Mouse (Mus musculus): Measurements from ENCODE around the gene Slc12a3. TPM values are rescaled to one million over a fixed set of nuclear protein-coding genes. Genes with fewer than 3 reads are reported as not detected.

Slc12a3 gene
- total and polyA plus RNA-seq, 3 experiments, result 0.17 TPM; not detected in 2

GRCm38 (mm10) chr8:94363288-94363688, 34.3 kb downstream of the Slc12a3 start:
- peak overlapping the region; percentile 65; the same call in 1 of the 2 replicates for H3K4me2 ChIP-seq (ENCODE audit: insufficient read depth, low read depth, poor library complexity, severe bottlenecking)
- DNase-seq (ENCODE audit: extremely low read depth), result peak; percentile 93

GRCm38 (mm10) chr8:94363906-94364305, 34.9 kb downstream of the Slc12a3 start:
- Histone ChIP-seq H3K4me2 (ENCODE audit: insufficient read depth, low read depth, poor library complexity, severe bottlenecking) (peak overlapping the region; percentile 65; the same call in 1 of the 2 replicates), H3K36me3 (replicated peaks in 1 of 2; ENCODE audit: control insufficient read depth in 1 of 2, insufficient read depth in 1 of 2, low read length in 1 of 2) (no peaks in the 10 kb centered on the region), H3K9me3 (replicated peaks; ENCODE audit: low read length) (no peaks in the 10 kb centered on the region), H3K4me1 (ENCODE audit: control insufficient read depth in 1 of 2, insufficient read depth in 2 of 2) (peaks cover 28 to 44% of the 10 kb centered on the region in 2 experiments), H3K27ac (ENCODE audit: insufficient read depth, low read depth) (peak overlapping the region; percentile 68), H3K27me3 (replicated peaks) (no peaks in the 10 kb centered on the region), H3K9ac (ENCODE audit: insufficient read depth, low read depth) (peak overlapping the region; percentile 57), H3K4me3 (replicated peaks in 1 of 3; ENCODE audit: low read depth in 2 of 3, low read length in 2 of 3, poor library complexity in 1 of 3) (peak overlapping the region in 2 of 3 experiments; percentile 2 to 26), H3K79me2 (replicated peaks; ENCODE audit: control insufficient read depth, extremely low read depth, insufficient read depth, poor library complexity, severe bottlenecking) (no peaks in the 10 kb centered on the region)
- no peak for DNase-seq (ENCODE audit: extremely low read depth)
- in situ Hi-C loops (cut with MboI; ENCODE audit: low pct_ligation_motif_present, low pct_unique_long_range_greater_than_20kb, low sequenced_read_pairs) (no loop called here), dilution Hi-C loops (cut with MboI; ENCODE audit: extremely low pct_ligation_motif_present, extremely low pct_unique_long_range_greater_than_20kb, low sequenced_read_pairs) (no loop called here)
- no peak for TF ChIP-seq JUND (conservative IDR thresholded peaks at IDR 0.05; ENCODE audit: low read depth, low read length)
- no peak for TF ChIP-seq IRF4 (IDR thresholded peaks at IDR 0.05; ENCODE audit: low read depth, low read length)
- no peak for TF ChIP-seq MAX (IDR thresholded peaks at IDR 0.05; ENCODE audit: low read length)
- TF ChIP-seq POLR2A (IDR thresholded peaks at IDR 0.05; ENCODE audit: low read depth, low read length), result no peak
- no peak for TF ChIP-seq GABPA (IDR thresholded peaks at IDR 0.05; ENCODE audit: insufficient replicate concordance, low read depth, low read length)
- TF ChIP-seq ZNF384 (IDR thresholded peaks at IDR 0.05; ENCODE audit: low read depth, low read length), result no peak
- no peak for TF ChIP-seq MEF2A (IDR thresholded peaks at IDR 0.05; ENCODE audit: borderline replicate concordance, low read depth, low read length)
- no peak for TF ChIP-seq CHD2 (IDR thresholded peaks at IDR 0.05; ENCODE audit: low read length)
- TF ChIP-seq ETS1 (conservative IDR thresholded peaks at IDR 0.05; ENCODE audit: low read depth, low read length), result no peak
- TF ChIP-seq MAFK (IDR thresholded peaks at IDR 0.05; ENCODE audit: insufficient replicate concordance, low read length), result no peak
- TF ChIP-seq EP300 (IDR thresholded peaks at IDR 0.05; ENCODE audit: low read length), result no peak

More at GRCm38 (mm10) chr8:94363288-94363688, 34.3 kb downstream of the Slc12a3 start:
- Histone ChIP-seq H3K27me3 (replicated peaks) (no peaks in the 10 kb centered on the region), H3K27ac (ENCODE audit: insufficient read depth, low read depth) (peak overlapping the region; percentile 68), H3K36me3 (replicated peaks in 1 of 2; ENCODE audit: control insufficient read depth in 1 of 2, insufficient read depth in 1 of 2, low read length in 1 of 2) (no peaks in the 10 kb centered on the region), H3K9ac (ENCODE audit: insufficient read depth, low read depth) (peak overlapping the region; percentile 20; the same call in 1 of the 2 replicates), H3K4me3 (replicated peaks in 1 of 3; ENCODE audit: low read depth in 2 of 3, low read length in 2 of 3, poor library complexity in 1 of 3) (peak overlapping the region in 2 of 3 experiments; percentile 3 to 32), H3K9me3 (replicated peaks; ENCODE audit: low read length) (no peaks in the 10 kb centered on the region), H3K4me1 (ENCODE audit: control insufficient read depth in 1 of 2, insufficient read depth in 2 of 2) (peaks cover 28 to 48% of the 10 kb centered on the region in 2 experiments), H3K79me2 (replicated peaks; ENCODE audit: control insufficient read depth, extremely low read depth, insufficient read depth, poor library complexity, severe bottlenecking) (no peaks in the 10 kb centered on the region)
- in situ Hi-C loops (cut with MboI; ENCODE audit: low pct_ligation_motif_present, low pct_unique_long_range_greater_than_20kb, low sequenced_read_pairs), result no loop called here
- TF ChIP-seq IRF4 (IDR thresholded peaks at IDR 0.05; ENCODE audit: low read depth, low read length) (0 out of 2 replicates have a peak, but pooled peaks have one; percentile 21), USF1 (IDR thresholded peaks at IDR 0.05; ENCODE audit: low read depth, low read length) (no peak; the same call in 1 of the 2 replicates), MAFK (IDR thresholded peaks at IDR 0.05; ENCODE audit: insufficient replicate concordance, low read length) (0 out of 2 replicates have a peak, but pooled peaks have one; percentile 33), UBTF (IDR thresholded peaks at IDR 0.05; ENCODE audit: low read depth, low read length) (no peak), SIN3A (IDR thresholded peaks at IDR 0.05; ENCODE audit: low read length) (no peak; the same call in 1 of the 2 replicates), TCF12 (IDR thresholded peaks at IDR 0.05; ENCODE audit: low read depth, low read length) (peak; percentile 73), MEF2A (IDR thresholded peaks at IDR 0.05; ENCODE audit: borderline replicate concordance, low read depth, low read length) (peak; percentile 68; the same call in 1 of the 2 replicates), USF2 (conservative IDR thresholded peaks at IDR 0.05; ENCODE audit: low read depth, low read length) (no peak), EP300 (IDR thresholded peaks at IDR 0.05; ENCODE audit: low read length) (peak; percentile 47), HCFC1 (IDR thresholded peaks at IDR 0.05; ENCODE audit: low read depth, low read length) (peak; percentile 23; the same call in 1 of the 2 replicates), E2F4 (IDR thresholded peaks at IDR 0.05; ENCODE audit: insufficient replicate concordance, low read depth, low read length) (no peak), JUND (conservative IDR thresholded peaks at IDR 0.05; ENCODE audit: low read depth, low read length) (peak; percentile 54; the same call in 1 of the 2 replicates), POLR2A (IDR thresholded peaks at IDR 0.05; ENCODE audit: low read depth, low read length) (peak; percentile 64), ZKSCAN1 (IDR thresholded peaks at IDR 0.05; ENCODE audit: borderline replicate concordance, low read depth, low read length) (no peak), ETS1 (conservative IDR thresholded peaks at IDR 0.05; ENCODE audit: low read depth, low read length) (peak; percentile 54), BHLHE40 (IDR thresholded peaks at IDR 0.05; ENCODE audit: low read depth, low read length) (peak; percentile 31), TBP (conservative IDR thresholded peaks at IDR 0.05; ENCODE audit: low read depth, low read length) (0 out of 2 replicates have a peak, but pooled peaks have one; percentile 47), MAX (IDR thresholded peaks at IDR 0.05; ENCODE audit: low read length) (no peak), MYC (IDR thresholded peaks at IDR 0.05; ENCODE audit: low read depth, low read length) (peak; percentile 34; the same call in 1 of the 2 replicates), NELFE (IDR thresholded peaks at IDR 0.05; ENCODE audit: low read depth, low read length) (no peak), CHD2 (IDR thresholded peaks at IDR 0.05; ENCODE audit: low read length) (peak; percentile 62; the same call in 1 of the 2 replicates), ZC3H11A (IDR thresholded peaks at IDR 0.05; ENCODE audit: low read depth, low read length) (no peak), ZNF384 (IDR thresholded peaks at IDR 0.05; ENCODE audit: low read depth, low read length) (peak; percentile 62), KAT2A (IDR thresholded peaks at IDR 0.05; ENCODE audit: insufficient replicate concordance, low read length) (0 out of 2 replicates have a peak, but pooled peaks have one; percentile 66), ELF1 (IDR thresholded peaks at IDR 0.05; ENCODE audit: low read depth, low read length) (peak; percentile 57; the same call in 1 of the 2 replicates)
- dilution Hi-C loops (cut with MboI; ENCODE audit: extremely low pct_ligation_motif_present, extremely low pct_unique_long_range_greater_than_20kb, low sequenced_read_pairs), result no loop called here

Measured in CH12.LX (cell line).